Mouse (Mus musculus): ENCODE data around the gene Tnip1.
A peak's percentile ranks its signal among the peaks of the same experiment; 100 is the strongest.

The Tnip1 gene

DNA sequence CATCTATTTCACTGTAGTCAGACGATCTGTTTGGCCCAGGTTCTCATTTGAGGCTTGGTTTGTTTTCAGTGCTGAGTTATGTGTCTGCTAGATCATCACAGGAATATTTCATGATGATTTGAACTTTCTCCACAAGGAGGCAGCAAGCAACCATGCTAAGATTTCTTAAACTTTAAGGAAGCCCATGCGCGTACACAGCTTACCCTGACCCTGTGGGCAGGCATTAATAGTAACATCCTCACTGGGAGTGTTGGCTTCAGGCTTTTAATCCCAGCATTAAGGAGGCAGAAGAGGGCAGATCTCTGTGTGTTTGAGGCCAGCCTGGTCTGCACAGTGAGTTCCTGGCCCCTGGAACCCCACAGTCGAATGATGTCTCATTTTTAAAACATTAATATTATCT, 83.3 kb downstream of the Tnip1 start:
- no peak for DNase-seq (ENCODE audit: low read depth, low spot score)

DNA sequence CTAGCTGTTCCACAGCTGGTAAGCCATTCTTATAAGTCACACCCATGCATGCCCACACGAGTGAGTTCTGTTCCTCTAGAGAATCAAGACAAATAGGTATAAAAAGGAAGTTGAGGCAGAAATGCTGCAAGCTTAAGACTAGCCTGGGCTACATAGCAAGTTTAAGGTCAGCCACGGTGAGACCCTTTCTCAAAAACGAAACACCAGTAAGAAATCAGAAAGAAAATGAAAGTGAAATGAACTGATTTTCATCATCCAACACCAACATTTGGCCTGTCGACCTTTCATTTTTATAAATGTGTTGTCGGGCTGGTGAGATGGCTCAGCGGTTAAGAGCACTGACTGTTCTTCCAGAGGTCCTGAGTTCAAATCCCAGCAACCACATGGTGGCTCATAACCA, 83.8 kb downstream of the Tnip1 start:
- no peak for DNase-seq (ENCODE audit: low read depth, low spot score)

DNA sequence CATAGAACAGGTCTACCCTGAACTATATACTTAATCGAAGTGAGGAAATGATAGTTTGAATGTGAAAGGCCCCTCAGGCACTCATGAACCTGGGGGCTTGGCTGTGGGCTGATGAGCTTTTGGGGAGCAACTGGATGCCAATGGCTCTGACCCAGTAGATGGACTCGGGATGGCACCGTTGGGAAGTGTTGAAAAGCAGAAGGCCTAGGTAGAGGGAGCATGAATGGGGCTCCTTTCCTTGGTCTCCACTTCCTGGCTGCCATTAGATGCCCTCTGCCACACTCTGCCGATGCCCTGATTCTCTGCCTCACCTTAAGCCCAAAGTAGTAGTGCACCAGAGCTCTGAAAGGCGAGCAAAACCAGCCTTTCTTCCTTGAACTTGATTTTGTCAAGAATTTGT, 86.7 kb downstream of the Tnip1 start:
- no peak for DNase-seq (ENCODE audit: low read depth, low spot score)

DNA sequence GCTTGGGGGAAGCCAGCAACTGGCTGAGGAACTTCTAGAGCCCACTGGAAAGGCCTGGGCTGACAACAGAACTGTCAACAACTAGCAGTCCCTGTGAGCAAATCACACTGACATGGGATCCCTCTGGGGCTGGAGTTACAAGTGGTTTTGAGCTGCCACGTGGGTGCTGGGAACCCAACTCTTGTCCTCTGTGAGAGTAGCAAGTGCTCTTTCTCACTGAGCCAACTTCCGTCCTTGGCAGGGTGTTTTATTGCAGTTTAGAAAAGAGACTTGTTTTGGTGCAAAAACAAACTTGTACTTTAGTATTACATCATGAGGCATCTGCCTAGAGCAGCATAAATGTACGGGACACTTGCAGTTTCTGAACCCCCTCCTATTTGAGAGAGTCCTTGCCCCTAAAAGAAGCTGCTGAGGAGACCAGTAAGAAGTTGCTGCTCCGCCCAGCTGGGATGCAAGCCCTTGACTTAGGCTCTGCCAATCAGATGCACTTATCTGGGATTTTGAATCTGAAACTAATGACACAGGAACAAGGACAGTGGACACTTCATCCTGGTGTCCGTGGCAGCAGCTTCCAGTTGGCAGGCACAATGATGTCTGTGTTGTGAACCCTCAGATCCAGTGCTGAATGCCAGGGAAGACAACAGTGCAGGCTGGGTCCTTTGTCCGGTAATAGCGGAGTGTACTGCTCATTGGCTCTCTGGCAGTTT, 90.7 kb downstream of the Tnip1 start:
- no peak for DNase-seq (ENCODE audit: low read depth, low spot score)

DNA sequence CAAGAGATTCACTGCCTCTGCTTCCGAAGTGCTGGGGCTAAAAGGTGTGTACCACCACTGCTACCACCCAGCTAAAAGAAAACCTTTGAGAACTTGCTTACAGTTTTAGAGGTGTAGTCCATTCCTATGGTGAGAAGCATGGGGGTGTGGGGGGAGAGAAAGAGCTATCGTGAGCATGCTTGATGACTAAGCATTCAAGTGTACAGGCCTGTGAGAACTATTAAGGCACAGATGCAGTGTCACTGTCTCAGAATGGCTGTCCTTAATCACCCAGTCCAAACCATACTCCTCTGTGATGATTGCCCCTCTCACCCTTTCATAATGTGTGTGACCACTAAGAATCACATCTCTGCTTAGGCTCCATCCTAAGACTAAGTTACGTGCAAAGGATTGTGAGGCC, 93.4 kb downstream of the Tnip1 start:
- no peak for DNase-seq (ENCODE audit: low read depth, low spot score)

DNA sequence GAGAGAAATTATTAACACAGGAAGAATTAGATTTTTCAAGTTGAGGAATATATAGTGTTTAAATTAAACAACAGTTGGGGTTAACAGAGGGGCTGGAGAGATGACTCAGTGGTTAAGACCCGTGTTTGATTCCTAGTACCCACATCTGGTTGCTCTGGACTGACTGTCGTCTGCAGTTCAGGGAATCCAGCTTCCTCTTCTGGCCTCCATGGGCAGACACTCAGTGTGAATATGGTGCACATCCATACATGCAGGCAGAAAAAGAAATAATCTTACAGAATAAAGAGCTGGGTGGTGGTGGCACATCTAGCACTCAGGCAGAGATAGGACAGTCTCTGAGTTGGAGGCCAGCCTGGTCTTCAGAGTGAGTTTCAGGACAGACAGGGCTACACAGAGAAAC, 94.3 kb downstream of the Tnip1 start:
- no peak for DNase-seq (ENCODE audit: low read depth, low spot score)

DNA sequence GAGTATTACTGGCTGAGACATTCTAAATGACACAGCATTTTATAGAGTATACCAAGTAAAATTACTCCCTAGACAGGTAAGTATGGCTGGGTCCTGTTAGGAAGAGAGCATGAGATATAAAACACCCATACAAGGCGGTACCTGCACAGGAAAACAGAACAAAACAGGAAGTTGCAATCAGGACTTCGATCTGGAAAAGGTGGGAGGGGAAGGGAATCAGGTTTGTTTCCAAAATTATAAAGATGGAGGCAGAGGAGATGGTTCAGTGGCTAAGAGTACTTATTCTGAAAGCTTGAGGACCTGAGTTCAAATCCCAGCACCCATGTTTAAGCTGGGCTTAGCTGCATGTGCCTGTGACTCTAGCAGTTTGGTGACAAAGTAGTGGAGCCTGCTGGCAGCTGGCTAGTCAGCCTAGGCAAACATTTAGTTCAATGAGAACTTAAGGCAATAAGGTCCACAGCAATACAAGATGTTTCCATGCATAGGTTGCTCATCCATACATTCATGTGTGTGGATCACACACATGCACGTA, 94.7 kb downstream of the Tnip1 start:
- DNase-seq (ENCODE audit: low read depth, low spot score): no peak

DNA sequence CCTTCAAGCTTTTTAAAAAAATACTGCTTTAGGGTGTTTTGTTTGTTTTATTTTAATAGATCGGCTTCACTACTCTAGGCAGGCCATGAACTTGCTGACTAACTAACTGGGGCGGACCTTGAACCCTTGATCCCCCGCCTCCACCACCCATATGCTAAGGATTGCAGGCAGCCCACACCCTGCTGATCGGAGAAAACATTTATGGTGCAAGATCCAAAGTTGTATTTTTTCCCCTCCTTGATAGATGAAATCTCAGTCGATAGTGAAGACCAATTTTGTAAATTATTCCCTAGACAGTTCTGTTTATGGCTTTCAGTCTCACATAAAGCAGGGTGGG, 95.7 kb downstream of the Tnip1 start:
- no peak for DNase-seq (ENCODE audit: low read depth, low spot score)

DNA sequence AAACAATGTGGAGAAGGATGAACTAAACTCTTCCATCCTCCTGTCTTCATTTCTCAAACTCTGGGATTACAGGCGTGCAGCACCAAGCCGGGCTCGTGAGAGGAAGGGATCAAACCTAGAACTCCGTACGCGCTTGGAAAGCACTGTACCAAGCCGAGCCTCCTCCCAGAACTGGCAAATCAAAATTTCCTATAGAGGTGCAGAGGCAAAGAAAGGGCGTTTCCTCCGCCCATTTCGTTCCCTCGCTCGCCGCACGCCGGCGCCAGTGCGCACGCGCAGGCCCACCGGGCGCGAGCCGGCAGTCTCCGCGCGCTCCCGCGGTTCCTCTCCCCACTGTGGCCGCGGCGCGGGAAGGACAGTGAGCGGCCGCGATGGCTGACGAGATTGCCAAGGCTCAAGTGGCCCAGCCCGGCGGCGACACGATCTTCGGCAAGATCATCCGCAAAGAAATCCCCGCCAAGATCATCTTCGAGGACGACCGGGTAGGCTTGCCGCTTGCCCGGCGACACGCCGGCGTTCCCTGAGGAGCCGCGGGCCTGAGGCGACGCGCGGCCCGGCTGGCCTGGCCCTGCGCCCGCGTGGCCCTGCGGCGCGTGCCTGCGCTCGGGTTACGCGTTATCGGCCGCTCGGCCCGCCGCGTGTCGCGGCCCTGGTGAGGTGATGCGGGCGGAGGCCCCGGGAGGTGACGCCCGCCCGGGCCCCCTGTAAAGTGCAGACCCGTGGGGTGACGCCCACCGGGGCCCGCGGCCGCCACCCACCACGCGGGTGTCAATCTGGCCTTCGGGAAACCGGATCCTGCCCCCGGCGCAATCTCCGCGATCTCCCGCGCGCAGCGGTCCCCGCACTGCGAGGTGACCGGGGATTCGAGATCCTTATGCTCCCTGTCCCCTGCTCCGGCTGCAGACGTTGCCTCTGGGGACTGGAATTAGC, 96.3 kb downstream of the Tnip1 start, which contains the start of gene Hint1:
Hint1 (plus strand) TSS at position 265 of the 930 bp plus-strand sequence.
- DNase-seq (ENCODE audit: low read depth, low spot score): peak; percentile 83

DNA sequence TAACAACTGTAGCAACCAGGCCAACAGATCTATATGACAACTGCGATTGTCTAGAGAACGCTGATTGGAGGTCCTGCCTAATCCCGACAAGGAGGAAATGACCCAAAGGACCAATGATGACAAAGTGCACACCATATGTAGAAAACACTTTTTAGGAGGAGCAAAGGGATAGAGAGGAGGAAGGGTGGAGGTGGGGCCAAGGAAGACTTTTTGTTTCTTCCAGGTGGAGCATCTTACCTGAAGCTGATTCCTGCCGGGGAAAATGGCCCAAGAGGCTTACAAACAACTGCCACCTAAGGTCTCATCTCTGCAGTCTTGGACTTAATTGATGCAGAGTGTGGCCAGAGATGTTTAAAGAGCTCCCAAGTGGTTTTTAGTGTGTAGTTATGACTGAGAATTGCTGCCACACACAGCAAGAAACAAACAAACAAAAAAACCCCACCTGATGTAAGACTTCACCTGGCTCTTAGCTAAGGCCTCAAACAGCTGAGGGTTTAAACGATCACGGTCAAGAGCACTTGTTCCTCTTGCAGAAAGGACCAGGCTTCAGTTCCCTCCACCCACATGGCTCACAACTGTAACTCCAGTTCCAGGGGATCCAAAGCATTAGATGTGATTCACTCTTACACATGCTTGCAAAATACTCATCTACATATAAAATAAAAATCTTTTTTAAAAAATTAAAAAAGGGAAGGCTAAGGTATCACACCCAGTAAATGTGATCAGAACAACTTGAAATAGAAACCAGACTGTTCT, 97.2 kb downstream of the Tnip1 start:
- DNase-seq (ENCODE audit: low read depth, low spot score): no peak

DNA sequence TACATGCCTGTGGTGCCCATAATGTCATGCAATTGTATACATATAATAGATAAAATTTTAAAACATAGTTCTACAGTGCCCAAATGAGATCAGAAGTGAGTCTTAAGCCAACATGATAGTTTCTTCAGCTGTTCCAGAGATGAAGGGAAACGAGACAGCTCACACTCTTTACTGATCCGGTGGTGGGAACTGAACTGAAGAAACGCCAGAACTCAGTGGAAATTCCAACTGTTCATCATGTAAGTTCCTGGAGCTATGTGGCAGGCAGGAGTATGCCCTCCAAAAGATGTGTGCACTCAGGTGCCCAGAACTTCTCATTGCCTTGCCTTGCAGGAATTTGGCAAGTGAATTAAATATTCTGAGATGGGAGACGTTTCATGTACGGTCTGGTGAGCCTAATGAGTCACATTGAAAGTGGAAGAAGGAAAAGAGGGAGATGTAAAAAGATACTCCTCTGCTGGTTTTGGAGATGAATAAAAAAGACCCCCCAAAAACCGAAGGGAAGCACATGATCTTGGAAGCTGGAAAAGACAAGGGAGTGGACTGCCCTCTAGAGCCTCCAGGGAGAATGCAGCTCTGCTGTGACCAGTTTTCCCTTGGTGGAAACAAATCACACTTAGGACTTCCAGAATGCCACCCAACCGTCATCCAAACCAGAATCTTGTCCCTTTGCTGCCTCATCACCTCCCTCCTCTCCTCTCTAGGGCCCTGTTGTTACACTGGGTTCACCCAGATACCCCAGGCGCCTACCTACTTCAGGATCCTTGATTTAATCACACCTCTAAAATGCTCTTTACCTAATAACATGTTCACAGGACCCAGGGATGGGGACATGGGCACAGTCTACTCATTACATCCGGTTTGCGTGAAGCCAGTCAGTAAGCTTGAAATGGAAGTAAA, 99.8 kb downstream of the Tnip1 start:
- DNase-seq (ENCODE audit: low read depth, low spot score): peak; percentile 50

DNA sequence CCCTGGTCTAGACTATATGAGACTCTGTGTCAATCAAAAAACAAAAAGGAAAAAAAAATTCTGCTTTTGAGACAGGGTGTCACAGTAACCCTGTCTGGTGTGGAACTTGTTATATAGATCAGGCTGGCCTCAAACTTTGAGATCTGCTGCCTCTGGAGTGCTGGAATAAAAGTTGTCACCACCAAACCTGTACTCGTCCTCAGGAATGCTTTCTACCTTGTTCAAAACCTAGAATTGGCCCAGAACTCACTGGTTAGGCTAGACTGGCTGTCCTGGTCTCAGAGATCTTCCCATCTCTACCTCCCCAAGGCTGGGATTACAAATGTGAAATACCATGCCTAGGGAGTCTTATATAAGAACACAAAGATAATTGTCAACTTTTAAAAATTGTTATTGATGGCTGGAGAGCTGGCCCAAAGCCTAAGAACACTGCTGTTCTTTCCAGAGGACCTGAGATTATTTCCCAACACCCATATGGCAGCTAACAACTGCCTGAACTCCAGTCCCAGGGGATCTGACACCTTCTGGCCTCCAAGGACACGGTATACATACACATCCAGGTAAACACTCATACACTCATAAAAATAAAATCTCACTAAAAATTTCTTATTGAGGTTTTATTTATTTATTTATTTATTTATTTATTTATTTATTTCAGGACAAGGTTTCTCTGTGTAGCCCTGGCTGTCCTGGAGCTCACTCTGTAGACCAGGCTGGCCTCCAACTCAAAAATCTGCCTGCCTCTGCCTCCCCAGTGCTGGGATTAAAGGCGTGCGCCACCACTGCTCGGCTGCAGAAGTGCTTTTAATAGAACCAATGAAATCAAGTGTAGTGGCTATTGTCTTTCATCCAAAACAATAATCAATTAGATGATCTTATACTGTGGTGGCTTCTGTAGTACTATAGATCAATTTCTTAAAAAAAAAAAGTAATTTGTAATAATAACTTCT, 101.0 kb downstream of the Tnip1 start:
- no peak for DNase-seq (ENCODE audit: low read depth, low spot score)

Measured in telencephalon, adult 2 months (tissue).